ENCODE assay signal across 8 mouse cellular contexts in genomic region chr12:16568496-16568895, GRCm38 (mm10). TPM values are rescaled to one million over a fixed set of nuclear protein-coding genes. Genes with fewer than 3 reads are reported as not detected.
DNase-seq lines count a peak whose midpoint lies in the region; ATAC-seq and TF ChIP-seq lines count a peak whose summit lies in the region.

No protein-coding gene starts in this region.

- H3K9me3 ChIP-seq in forebrain, embryonic 15.5 days: no peaks in the 10 kb centered on the region
- H3K9me3 ChIP-seq in intestine, embryonic 15.5 days: no peaks in the 10 kb centered on the region
- H3K9me3 ChIP-seq in liver, postnatal 0 days (ENCODE audit: low read length): no peaks in the 10 kb centered on the region
- H3K9me3 ChIP-seq in neural tube, embryonic 14.5 days (ENCODE audit: control insufficient read depth, low read length): no peaks in the 10 kb centered on the region

- H3K4me1 ChIP-seq in forebrain, embryonic 15.5 days: no peaks in the 10 kb centered on the region; the same call in 1 of the 2 replicates
- H3K4me1 ChIP-seq in intestine, embryonic 15.5 days (replicated peaks): no peaks in the 10 kb centered on the region
- H3K4me1 ChIP-seq in liver, postnatal 0 days (ENCODE audit: insufficient read depth): peaks cover 10% of the 10 kb centered on the region; the same call in 1 of the 2 replicates
- no peaks in the 10 kb centered on the region for H3K4me1 ChIP-seq in neural tube, embryonic 14.5 days (ENCODE audit: control insufficient read depth, insufficient read depth, low read length)

- 33% methylated on average over 4 of the region's 4 CpGs for WGBS in forebrain, embryonic 15.5 days
- 29% methylated on average over 4 of the region's 4 CpGs for WGBS in intestine, embryonic 15.5 days
- WGBS in liver, postnatal 0 days (ENCODE audit: insufficient replicate concordance): 31% methylated on average over 4 of the region's 4 CpGs
- 33% methylated on average over 4 of the region's 4 CpGs for WGBS in neural tube, embryonic 14.5 days

- peak; percentile 78 for ATAC-seq in forebrain, embryonic 15.5 days (replicated peaks)
- ATAC-seq in intestine, embryonic 15.5 days: peak; percentile 79; the same call in 1 of the 2 replicates
- ATAC-seq in liver, postnatal 0 days: peak; percentile 30
- ATAC-seq in neural tube, embryonic 14.5 days (ENCODE audit: low read depth): peak; percentile 73; the same call in 1 of the 2 replicates

- TF ChIP-seq EP300 in liver, postnatal 0 days (IDR thresholded peaks at IDR 0.05; ENCODE audit: low read depth): no peak

- no peak overlapping the region for H3K4me2 ChIP-seq in forebrain, embryonic 15.5 days (replicated peaks)
- no peak overlapping the region for H3K4me2 ChIP-seq in intestine, embryonic 15.5 days (replicated peaks)
- no peak overlapping the region for H3K4me2 ChIP-seq in liver, postnatal 0 days (ENCODE audit: low read depth, low read length)
- no peak overlapping the region for H3K4me2 ChIP-seq in neural tube, embryonic 14.5 days (ENCODE audit: low read depth, low read length)

- H3K4me3 ChIP-seq in forebrain, embryonic 15.5 days: no peak overlapping the region
- no peak overlapping the region for H3K4me3 ChIP-seq in intestine, embryonic 15.5 days (replicated peaks)
- H3K4me3 ChIP-seq in liver, postnatal 0 days (ENCODE audit: low read depth, low read length): no peak overlapping the region
- no peak overlapping the region for H3K4me3 ChIP-seq in neural tube, embryonic 14.5 days (ENCODE audit: low read depth, low read length)

- H3K27ac ChIP-seq in forebrain, embryonic 15.5 days (replicated peaks): no peak overlapping the region
- H3K27ac ChIP-seq in intestine, embryonic 15.5 days: no peak overlapping the region
- no peak overlapping the region for H3K27ac ChIP-seq in liver, postnatal 0 days (ENCODE audit: low read depth)
- no peak overlapping the region for H3K27ac ChIP-seq in neural tube, embryonic 14.5 days (ENCODE audit: low read depth, low read length)

- H3K9ac ChIP-seq in forebrain, embryonic 15.5 days (replicated peaks): no peak overlapping the region
- no peak overlapping the region for H3K9ac ChIP-seq in intestine, embryonic 15.5 days
- no peak overlapping the region for H3K9ac ChIP-seq in liver, postnatal 0 days (replicated peaks)
- H3K9ac ChIP-seq in neural tube, embryonic 14.5 days (replicated peaks; ENCODE audit: low read depth, low read length): no peak overlapping the region

- peaks cover 44% of the 10 kb centered on the region for H3K36me3 ChIP-seq in forebrain, embryonic 15.5 days
- peaks cover 10% of the 10 kb centered on the region; the same call in 1 of the 2 replicates for H3K36me3 ChIP-seq in intestine, embryonic 15.5 days
- H3K36me3 ChIP-seq in liver, postnatal 0 days (replicated peaks; ENCODE audit: insufficient read depth, low read length): peaks cover 76% of the 10 kb centered on the region
- peaks cover 44% of the 10 kb centered on the region for H3K36me3 ChIP-seq in neural tube, embryonic 14.5 days (ENCODE audit: control insufficient read depth, insufficient read depth, low read length)

- DNase-seq in urinary bladder, postnatal 25 days (ENCODE audit: low spot score): peak; percentile 51
- DNase-seq in urinary bladder, postnatal 10 days (ENCODE audit: low spot score): no peak
- DNase-seq in c-Kit-positive CD71-positive TER-119-positive erythroid progenitor cells, embryonic 14.5 days (ENCODE audit: low spot score): peak; percentile 64
- DNase-seq in liver, postnatal 0 days: peak; percentile 63
- no peak for DNase-seq in ovary, postnatal 36 days (ENCODE audit: low spot score)

- peak; percentile 93 for TF ChIP-seq CTCF in liver, postnatal 0 days (IDR thresholded peaks at IDR 0.05; ENCODE audit: low read depth)

- H3K27me3 ChIP-seq in forebrain, embryonic 15.5 days: no peaks in the 10 kb centered on the region
- no peaks in the 10 kb centered on the region for H3K27me3 ChIP-seq in intestine, embryonic 15.5 days (replicated peaks)
- no peaks in the 10 kb centered on the region for H3K27me3 ChIP-seq in liver, postnatal 0 days (ENCODE audit: insufficient read depth, low read length)
- H3K27me3 ChIP-seq in neural tube, embryonic 14.5 days (ENCODE audit: control insufficient read depth, insufficient read depth, low read length): no peaks in the 10 kb centered on the region

RNA-seq across cellular contexts. Expression of gene Lpin1, which starts 42.3 kb away (rescaled TPM):
- polyA plus RNA-seq in forebrain, embryonic 15.5 days (2015; fragmentation: Nextera tagmentation; extraction: Ambion mirVana): 16.2 and 17.5 TPM in 2 replicates
- polyA plus RNA-seq in intestine, embryonic 15.5 days (2015; fragmentation: Nextera tagmentation; extraction: Ambion mirVana): 7.2 and 8.6 TPM in 2 replicates
- 4.6 and 14.3 TPM in 2 replicates for polyA plus RNA-seq in liver, postnatal 0 days (2015; fragmentation: Nextera tagmentation; extraction: Ambion mirVana)
- 21.4 and 22.1 TPM in 2 replicates for polyA plus RNA-seq in neural tube, embryonic 14.5 days (2014; fragmentation: Nextera tagmentation; extraction: Ambion mirVana)

Comparison
In these comparisons a context has a peak if more than half of its experiments do, and no peak if none do; other contexts are left out.
1. DNase-seq: peak in urinary bladder, postnatal 25 days (single experiment), c-Kit-positive CD71-positive TER-119-positive erythroid progenitor cells, embryonic 14.5 days (single experiment) and liver, postnatal 0 days (single experiment); none in urinary bladder, postnatal 10 days (single experiment) and ovary, postnatal 36 days (single experiment).
2. Peak in every context shown above with its lines, with median percentiles within 50 percentile points of each other: ATAC-seq.